Mouse (Mus musculus): ENCODE results near the gene Zzef1. TPM values are rescaled to one million over a fixed set of nuclear protein-coding genes. Genes with fewer than 3 reads are reported as not detected.

The Zzef1 gene
- polyA plus RNA-seq, 1 experiment: 17.9 TPM

- Histone ChIP-seq H3K4me3 (replicated peaks; ENCODE audit: control insufficient read depth, low read depth, low read length) (peak overlapping the region; percentile 94), H3K27ac (ENCODE audit: control insufficient read depth, insufficient read depth, low read depth, low read length, poor library complexity) (peak overlapping the region; percentile 91), H3K4me1 (ENCODE audit: control insufficient read depth, insufficient read depth, low read length) (no peaks in the 10 kb centered on the region; the same call in 1 of the 2 replicates)
- TF ChIP-seq POLR2A (IDR thresholded peaks at IDR 0.05; ENCODE audit: borderline replicate concordance, control insufficient read depth, low read depth, low read length): no peak
- TF ChIP-seq CTCF (IDR thresholded peaks at IDR 0.05; ENCODE audit: control insufficient read depth, insufficient read depth, low read length): no peak
- under 1% methylated on average over 42 of the region's 42 CpGs for WGBS
Measured at GRCm38 (mm10) chr11:72796296-72796687, 266 bp downstream of the Zzef1 start.

DNA sequence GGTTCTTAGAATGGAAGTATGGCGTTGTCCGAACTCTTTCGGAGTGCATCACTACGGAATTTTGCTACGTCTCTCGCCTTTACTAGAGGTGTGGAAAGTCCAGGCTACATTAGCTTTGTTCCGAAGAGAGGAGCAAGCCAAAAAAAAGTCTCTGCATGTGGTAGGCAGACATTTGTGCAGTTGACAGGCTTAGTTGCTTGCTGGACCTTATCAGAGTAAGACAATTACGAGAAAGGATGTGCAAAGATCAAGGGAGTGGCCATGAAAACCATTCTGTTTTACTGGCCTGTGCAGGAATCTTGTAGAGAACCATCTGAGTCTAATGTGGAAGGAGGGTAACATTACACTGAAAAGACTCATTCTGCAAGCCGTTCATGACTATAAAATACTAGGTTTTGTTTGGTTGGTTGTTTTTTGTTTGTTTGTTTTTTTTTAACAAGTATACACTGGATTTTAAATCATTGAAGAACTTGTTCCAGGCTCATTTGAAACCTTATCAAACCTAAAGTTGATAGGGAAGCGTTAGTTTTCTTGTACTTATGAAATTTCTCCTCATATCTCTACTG lies 830 bp downstream of the Zzef1 start:
- TF ChIP-seq POLR2A (IDR thresholded peaks at IDR 0.05; ENCODE audit: borderline replicate concordance, control insufficient read depth, low read depth, low read length) (no peak), CTCF (IDR thresholded peaks at IDR 0.05; ENCODE audit: control insufficient read depth, insufficient read depth, low read length) (no peak)
- WGBS: 11% methylated on average over 10 of the region's 10 CpGs
- H3K27ac ChIP-seq (ENCODE audit: control insufficient read depth, insufficient read depth, low read depth, low read length, poor library complexity): peak overlapping the region; percentile 91
- peak overlapping the region; percentile 94 for H3K4me3 ChIP-seq (replicated peaks; ENCODE audit: control insufficient read depth, low read depth, low read length)
- no peaks in the 10 kb centered on the region; the same call in 1 of the 2 replicates for H3K4me1 ChIP-seq (ENCODE audit: control insufficient read depth, insufficient read depth, low read length)

GRCm38 (mm10) chr11:72798112-72798511 lies 2.1 kb downstream of the Zzef1 start:
- Histone ChIP-seq H3K4me3 (replicated peaks; ENCODE audit: control insufficient read depth, low read depth, low read length) (no peak overlapping the region), H3K27ac (ENCODE audit: control insufficient read depth, insufficient read depth, low read depth, low read length, poor library complexity) (no peak overlapping the region), H3K4me1 (ENCODE audit: control insufficient read depth, insufficient read depth, low read length) (no peaks in the 10 kb centered on the region; the same call in 1 of the 2 replicates)
- TF ChIP-seq CTCF (IDR thresholded peaks at IDR 0.05; ENCODE audit: control insufficient read depth, insufficient read depth, low read length) (no peak), POLR2A (IDR thresholded peaks at IDR 0.05; ENCODE audit: borderline replicate concordance, control insufficient read depth, low read depth, low read length) (no peak)

GRCm38 (mm10) chr11:72801182-72801581 lies 5.2 kb downstream of the Zzef1 start:
- no peak for TF ChIP-seq CTCF (IDR thresholded peaks at IDR 0.05; ENCODE audit: control insufficient read depth, insufficient read depth, low read length)
- no peak for TF ChIP-seq POLR2A (IDR thresholded peaks at IDR 0.05; ENCODE audit: borderline replicate concordance, control insufficient read depth, low read depth, low read length)
- H3K4me1 ChIP-seq (ENCODE audit: control insufficient read depth, insufficient read depth, low read length): no peaks in the 10 kb centered on the region; the same call in 1 of the 2 replicates

GRCm38 (mm10) chr11:72803038-72803437 lies 7.0 kb downstream of the Zzef1 start:
- Histone ChIP-seq H3K27ac (ENCODE audit: control insufficient read depth, insufficient read depth, low read depth, low read length, poor library complexity) (no peak overlapping the region), H3K4me3 (replicated peaks; ENCODE audit: control insufficient read depth, low read depth, low read length) (no peak overlapping the region), H3K4me1 (ENCODE audit: control insufficient read depth, insufficient read depth, low read length) (no peaks in the 10 kb centered on the region; the same call in 1 of the 2 replicates)
- TF ChIP-seq POLR2A (IDR thresholded peaks at IDR 0.05; ENCODE audit: borderline replicate concordance, control insufficient read depth, low read depth, low read length): no peak
- no peak for TF ChIP-seq CTCF (IDR thresholded peaks at IDR 0.05; ENCODE audit: control insufficient read depth, insufficient read depth, low read length)
- WGBS: 85% methylated on average over 3 of the region's 3 CpGs

More at GRCm38 (mm10) chr11:72801182-72801581, 5.2 kb downstream of the Zzef1 start:
- no peak overlapping the region for H3K4me3 ChIP-seq (replicated peaks; ENCODE audit: control insufficient read depth, low read depth, low read length)
- no peak overlapping the region for H3K27ac ChIP-seq (ENCODE audit: control insufficient read depth, insufficient read depth, low read depth, low read length, poor library complexity)

- TF ChIP-seq POLR2A (IDR thresholded peaks at IDR 0.05; ENCODE audit: borderline replicate concordance, control insufficient read depth, low read depth, low read length): no peak
- no peak for TF ChIP-seq CTCF (IDR thresholded peaks at IDR 0.05; ENCODE audit: control insufficient read depth, insufficient read depth, low read length)
- no peak overlapping the region for H3K27ac ChIP-seq (ENCODE audit: control insufficient read depth, insufficient read depth, low read depth, low read length, poor library complexity)
- H3K4me1 ChIP-seq (ENCODE audit: control insufficient read depth, insufficient read depth, low read length): no peaks in the 10 kb centered on the region; the same call in 1 of the 2 replicates
- no peak overlapping the region for H3K4me3 ChIP-seq (replicated peaks; ENCODE audit: control insufficient read depth, low read depth, low read length)
Measured at GRCm38 (mm10) chr11:72804586-72804985, 8.6 kb downstream of the Zzef1 start.

- no peaks in the 10 kb centered on the region; the same call in 1 of the 2 replicates for H3K4me1 ChIP-seq (ENCODE audit: control insufficient read depth, insufficient read depth, low read length)
- no peak overlapping the region for H3K4me3 ChIP-seq (replicated peaks; ENCODE audit: control insufficient read depth, low read depth, low read length)
- no peak overlapping the region for H3K27ac ChIP-seq (ENCODE audit: control insufficient read depth, insufficient read depth, low read depth, low read length, poor library complexity)
- 80% methylated on average over 3 of the region's 3 CpGs for WGBS
- TF ChIP-seq CTCF (IDR thresholded peaks at IDR 0.05; ENCODE audit: control insufficient read depth, insufficient read depth, low read length) (no peak), POLR2A (IDR thresholded peaks at IDR 0.05; ENCODE audit: borderline replicate concordance, control insufficient read depth, low read depth, low read length) (no peak)
Measured at GRCm38 (mm10) chr11:72805232-72805631, 9.2 kb downstream of the Zzef1 start.

DNA sequence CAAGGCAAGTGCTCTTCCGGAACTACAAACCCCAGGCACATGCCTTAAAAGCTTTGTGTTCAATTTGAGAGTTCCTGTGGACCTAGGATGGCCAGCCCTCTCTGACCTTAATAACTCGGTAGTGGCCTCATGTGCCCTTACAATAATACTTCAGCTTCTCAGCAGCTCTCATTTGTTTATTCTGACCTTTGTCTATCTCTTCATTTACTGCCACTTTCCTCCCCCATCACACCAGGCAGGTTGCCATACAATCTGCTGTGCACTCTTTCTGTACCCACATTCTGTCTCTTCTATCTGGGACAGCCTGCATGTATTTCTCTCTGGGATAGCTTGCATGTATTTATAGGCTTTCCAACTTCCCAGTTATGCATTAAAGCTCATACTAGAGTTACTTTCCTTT lies 10.5 kb downstream of the Zzef1 start:
- no peak overlapping the region for H3K27ac ChIP-seq (ENCODE audit: control insufficient read depth, insufficient read depth, low read depth, low read length, poor library complexity)
- H3K4me3 ChIP-seq (replicated peaks; ENCODE audit: control insufficient read depth, low read depth, low read length): no peak overlapping the region
- TF ChIP-seq CTCF (IDR thresholded peaks at IDR 0.05; ENCODE audit: control insufficient read depth, insufficient read depth, low read length) (no peak), POLR2A (IDR thresholded peaks at IDR 0.05; ENCODE audit: borderline replicate concordance, control insufficient read depth, low read depth, low read length) (no peak)
- WGBS: 79% methylated on average over 2 of the region's 2 CpGs
- no peaks in the 10 kb centered on the region; the same call in 1 of the 2 replicates for H3K4me1 ChIP-seq (ENCODE audit: control insufficient read depth, insufficient read depth, low read length)

DNA sequence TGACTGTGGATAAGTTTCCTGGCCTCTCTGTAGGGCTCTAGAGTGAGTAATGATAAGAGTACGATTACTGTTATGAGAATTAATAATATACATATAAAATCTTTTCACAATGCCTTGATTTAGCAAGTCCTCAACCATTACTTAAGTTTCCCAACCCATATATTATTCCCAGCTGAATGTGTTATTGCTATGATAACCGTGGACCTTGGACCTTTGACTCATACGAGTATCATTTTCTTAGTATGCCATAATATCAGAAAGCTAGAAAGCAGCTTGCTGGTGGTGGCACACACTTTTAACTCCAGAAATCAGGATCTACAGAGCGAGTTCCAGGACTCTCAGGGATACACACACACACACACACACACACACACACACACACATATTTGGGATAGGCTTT lies 12.0 kb downstream of the Zzef1 start:
- Histone ChIP-seq H3K4me1 (ENCODE audit: control insufficient read depth, insufficient read depth, low read length) (no peaks in the 10 kb centered on the region; the same call in 1 of the 2 replicates), H3K4me3 (replicated peaks; ENCODE audit: control insufficient read depth, low read depth, low read length) (no peak overlapping the region), H3K27ac (ENCODE audit: control insufficient read depth, insufficient read depth, low read depth, low read length, poor library complexity) (no peak overlapping the region)
- TF ChIP-seq POLR2A (IDR thresholded peaks at IDR 0.05; ENCODE audit: borderline replicate concordance, control insufficient read depth, low read depth, low read length) (no peak), CTCF (IDR thresholded peaks at IDR 0.05; ENCODE audit: control insufficient read depth, insufficient read depth, low read length) (no peak)
- 85% methylated on average over 4 of the region's 4 CpGs for WGBS

All from bone marrow, adult 2 months (tissue).